In the genomic region with DNA sequence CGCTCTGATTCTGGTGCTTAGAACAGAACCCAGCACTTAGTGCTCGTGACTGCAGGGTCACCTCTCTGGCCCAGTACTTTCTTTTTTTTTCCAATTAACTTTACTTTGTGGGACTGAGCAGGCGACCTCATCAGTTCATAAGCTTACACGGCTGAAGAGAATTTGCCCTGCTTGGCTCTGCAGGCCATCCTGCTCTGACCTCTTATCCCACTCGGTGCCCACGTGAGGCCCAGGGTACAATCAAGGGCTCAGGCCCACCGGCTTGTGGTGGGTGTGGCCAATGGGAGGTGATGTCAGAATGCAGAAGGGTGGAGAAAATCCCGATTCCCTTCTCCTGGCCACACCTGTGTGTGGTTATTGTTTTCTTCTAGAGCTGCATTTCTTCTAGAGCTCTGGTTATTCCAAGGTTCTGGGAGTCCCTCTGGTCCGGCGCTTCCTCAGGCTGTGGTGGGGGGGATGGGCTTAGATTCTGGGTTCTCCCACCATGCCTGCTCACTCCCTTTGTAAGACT, we compare ENCODE assay signal across 25 mouse cellular contexts.
A peak's percentile ranks its signal among the peaks of the same experiment; 100 is the strongest.
DNase-seq lines count a peak whose midpoint lies in the region; ATAC-seq and TF ChIP-seq lines count a peak whose summit lies in the region.
"Had no signal": no experiment of that assay in that cellular context is flagged by ENCODE, and none has a peak within 500 bp of the region (broad histone marks: within the 10 kb centered on the region; RNA-seq: fewer than 3 reads in every experiment).

No protein-coding gene starts in this region.

- no peak for DNase-seq in forebrain, embryonic 11.5 days (ENCODE audit: low spot score)
- no peak for DNase-seq in forebrain, postnatal 0 days
- DNase-seq in hindbrain, embryonic 10.5 days (ENCODE audit: low spot score): no peak
- no peak for DNase-seq in neural tube, embryonic 10.5 days (ENCODE audit: extremely low spot score, low spot score)
- peak; percentile 35 for DNase-seq in retina, postnatal 1 day
- DNase-seq in thymus, postnatal 10 days (ENCODE audit: low spot score in 2 of 2): no peak
- DNase-seq: adrenal gland, adult 2 months; cerebellum, adult 11-12 months; cerebellum, postnatal 10 days; gastrocnemius, postnatal 10 days; heart, postnatal 4 days; kidney, postnatal 4 days; lung, adult 18-20 months; lung, postnatal 10 days; right cerebral cortex, postnatal 25 days; spleen, adult 18-20 months; thymus, postnatal 4 days had no signal

- no peak overlapping the region for H3K4me3 ChIP-seq in forebrain, embryonic 11.5 days (ENCODE audit: low read depth, low read length)
- no peak overlapping the region for H3K4me3 ChIP-seq in forebrain, postnatal 0 days (ENCODE audit: low read depth, low read length)
- H3K4me3 ChIP-seq in hindbrain, embryonic 15.5 days: no peak overlapping the region
- no peak overlapping the region for H3K4me3 ChIP-seq in hindbrain, embryonic 10.5 days
- H3K4me3 ChIP-seq in neural tube, embryonic 13.5 days: no peak overlapping the region
- H3K4me3 ChIP-seq: embryonic facial prominence, embryonic 12.5 days; heart, embryonic 15.5 days; limb, embryonic 13.5 days; liver, embryonic 12.5 days had no signal

- no peak overlapping the region for H3K27ac ChIP-seq in forebrain, embryonic 11.5 days (ENCODE audit: low read depth, low read length)
- H3K27ac ChIP-seq in forebrain, postnatal 0 days (ENCODE audit: low read depth, low read length): no peak overlapping the region
- H3K27ac ChIP-seq in hindbrain, embryonic 15.5 days (replicated peaks): no peak overlapping the region
- no peak overlapping the region for H3K27ac ChIP-seq in hindbrain, embryonic 10.5 days
- H3K27ac ChIP-seq in neural tube, embryonic 13.5 days (replicated peaks): no peak overlapping the region
- H3K27ac ChIP-seq: embryonic facial prominence, embryonic 12.5 days; heart, embryonic 15.5 days; limb, embryonic 13.5 days; liver, embryonic 12.5 days had no signal

- no peak overlapping the region for H3K4me2 ChIP-seq in forebrain, embryonic 11.5 days (ENCODE audit: low read depth, low read length, severe bottlenecking)
- no peak overlapping the region for H3K4me2 ChIP-seq in forebrain, postnatal 0 days (ENCODE audit: low read depth)
- H3K4me2 ChIP-seq in hindbrain, embryonic 15.5 days: no peak overlapping the region
- no peak overlapping the region for H3K4me2 ChIP-seq in neural tube, embryonic 13.5 days
- H3K4me2 ChIP-seq: embryonic facial prominence, embryonic 12.5 days; heart, embryonic 15.5 days; limb, embryonic 13.5 days; liver, embryonic 12.5 days had no signal

- TF ChIP-seq CTCF in forebrain, postnatal 0 days (IDR thresholded peaks at IDR 0.05; ENCODE audit: low read depth): no peak

- 67% methylated on average over 10 of the region's 10 CpGs for WGBS in forebrain, embryonic 11.5 days
- WGBS in forebrain, postnatal 0 days: 70% methylated on average over 10 of the region's 10 CpGs
- 77% methylated on average over 10 of the region's 10 CpGs for WGBS in hindbrain, embryonic 15.5 days
- WGBS in hindbrain, embryonic 10.5 days: 78% methylated on average over 10 of the region's 10 CpGs
- WGBS in neural tube, embryonic 13.5 days: 75% methylated on average over 10 of the region's 10 CpGs

- no peaks in the 10 kb centered on the region for H3K9me3 ChIP-seq in forebrain, embryonic 11.5 days (ENCODE audit: control insufficient read depth, low read length)
- H3K9me3 ChIP-seq in forebrain, postnatal 0 days (ENCODE audit: low read length): no peaks in the 10 kb centered on the region
- H3K9me3 ChIP-seq in hindbrain, embryonic 15.5 days: no peaks in the 10 kb centered on the region
- no peaks in the 10 kb centered on the region for H3K9me3 ChIP-seq in hindbrain, embryonic 10.5 days
- H3K9me3 ChIP-seq in neural tube, embryonic 13.5 days: no peaks in the 10 kb centered on the region
- H3K9me3 ChIP-seq: embryonic facial prominence, embryonic 12.5 days; heart, embryonic 15.5 days; limb, embryonic 13.5 days; liver, embryonic 12.5 days had no signal

- no peak overlapping the region for H3K9ac ChIP-seq in forebrain, embryonic 11.5 days (ENCODE audit: low read length)
- H3K9ac ChIP-seq in forebrain, postnatal 0 days: no peak overlapping the region
- no peak overlapping the region for H3K9ac ChIP-seq in hindbrain, embryonic 15.5 days
- H3K9ac ChIP-seq in neural tube, embryonic 13.5 days: no peak overlapping the region
- H3K9ac ChIP-seq: embryonic facial prominence, embryonic 12.5 days; heart, embryonic 15.5 days; limb, embryonic 13.5 days; liver, embryonic 12.5 days had no signal

- H3K4me1 ChIP-seq in forebrain, embryonic 11.5 days (replicated peaks; ENCODE audit: control insufficient read depth, insufficient read depth, low read length): no peaks in the 10 kb centered on the region
- H3K4me1 ChIP-seq in forebrain, postnatal 0 days (ENCODE audit: insufficient read depth): no peaks in the 10 kb centered on the region
- H3K4me1 ChIP-seq in hindbrain, embryonic 15.5 days (replicated peaks): no peaks in the 10 kb centered on the region
- H3K4me1 ChIP-seq in hindbrain, embryonic 10.5 days (replicated peaks): no peaks in the 10 kb centered on the region
- no peaks in the 10 kb centered on the region for H3K4me1 ChIP-seq in neural tube, embryonic 13.5 days (replicated peaks)
- H3K4me1 ChIP-seq: embryonic facial prominence, embryonic 12.5 days; limb, embryonic 13.5 days had no signal

- no peaks in the 10 kb centered on the region for H3K36me3 ChIP-seq in forebrain, embryonic 11.5 days (ENCODE audit: control insufficient read depth, insufficient read depth, low read length)
- 0 out of 2 replicates have a peak, but pooled peaks cover 2% of the 10 kb centered on the region for H3K36me3 ChIP-seq in forebrain, postnatal 0 days (ENCODE audit: insufficient read depth)
- no peaks in the 10 kb centered on the region; the same call in 1 of the 2 replicates for H3K36me3 ChIP-seq in hindbrain, embryonic 15.5 days
- peaks cover 17% of the 10 kb centered on the region; the same call in 1 of the 2 replicates for H3K36me3 ChIP-seq in hindbrain, embryonic 10.5 days
- peaks cover 3% of the 10 kb centered on the region; the same call in 1 of the 2 replicates for H3K36me3 ChIP-seq in neural tube, embryonic 13.5 days
- H3K36me3 ChIP-seq: heart, embryonic 15.5 days; liver, embryonic 12.5 days had no signal

- 0 out of 2 replicates have a peak, but pooled peaks have one; percentile 49 for ATAC-seq in forebrain, embryonic 11.5 days (replicated peaks; ENCODE audit: low FRiP score)
- ATAC-seq in forebrain, postnatal 0 days: no peak
- peak; percentile 61; the same call in 1 of the 2 replicates for ATAC-seq in hindbrain, embryonic 15.5 days (ENCODE audit: low FRiP score, low read depth)
- ATAC-seq in neural tube, embryonic 13.5 days (ENCODE audit: low read depth): 0 out of 2 replicates have a peak, but pooled peaks have one; percentile 47
- ATAC-seq: forebrain, embryonic 14.5 days; intestine, embryonic 16.5 days; liver, embryonic 12.5 days had no signal

- H3K27me3 ChIP-seq in forebrain, embryonic 11.5 days (ENCODE audit: control insufficient read depth, insufficient read depth, low read length): no peaks in the 10 kb centered on the region
- no peaks in the 10 kb centered on the region for H3K27me3 ChIP-seq in forebrain, postnatal 0 days (ENCODE audit: insufficient read depth, low read length)
- no peaks in the 10 kb centered on the region for H3K27me3 ChIP-seq in hindbrain, embryonic 15.5 days
- H3K27me3 ChIP-seq in hindbrain, embryonic 10.5 days (ENCODE audit: insufficient read depth, poor library complexity, severe bottlenecking): no peaks in the 10 kb centered on the region
- no peaks in the 10 kb centered on the region for H3K27me3 ChIP-seq in neural tube, embryonic 13.5 days
- H3K27me3 ChIP-seq: embryonic facial prominence, embryonic 12.5 days; heart, embryonic 15.5 days; limb, embryonic 13.5 days; liver, embryonic 12.5 days had no signal
